Mouse (Mus musculus): ENCODE data around the gene Slx4ip.

Gene Slx4ip

DNA sequence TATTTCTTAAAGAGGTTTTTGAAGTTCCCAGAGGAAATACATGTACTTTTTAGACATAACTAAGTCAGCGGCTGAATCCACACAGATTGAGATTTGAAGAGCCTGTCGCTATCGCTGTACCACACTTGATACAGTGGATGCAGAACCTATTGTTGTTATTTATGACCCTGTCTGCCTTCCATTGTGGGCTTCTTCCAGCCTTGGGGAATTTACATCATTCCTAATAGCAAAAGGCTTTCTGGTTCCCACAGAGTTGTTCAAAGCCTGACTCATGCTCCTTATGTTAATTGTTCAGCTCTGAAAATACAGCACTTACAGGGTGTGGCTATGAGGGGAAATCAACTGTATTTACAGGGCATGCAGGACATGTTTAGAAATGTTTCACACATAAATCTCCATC is 173.5 kb downstream of the Slx4ip start:
- in situ Hi-C loops (cut with MboI, MseI), result no loop called here

DNA sequence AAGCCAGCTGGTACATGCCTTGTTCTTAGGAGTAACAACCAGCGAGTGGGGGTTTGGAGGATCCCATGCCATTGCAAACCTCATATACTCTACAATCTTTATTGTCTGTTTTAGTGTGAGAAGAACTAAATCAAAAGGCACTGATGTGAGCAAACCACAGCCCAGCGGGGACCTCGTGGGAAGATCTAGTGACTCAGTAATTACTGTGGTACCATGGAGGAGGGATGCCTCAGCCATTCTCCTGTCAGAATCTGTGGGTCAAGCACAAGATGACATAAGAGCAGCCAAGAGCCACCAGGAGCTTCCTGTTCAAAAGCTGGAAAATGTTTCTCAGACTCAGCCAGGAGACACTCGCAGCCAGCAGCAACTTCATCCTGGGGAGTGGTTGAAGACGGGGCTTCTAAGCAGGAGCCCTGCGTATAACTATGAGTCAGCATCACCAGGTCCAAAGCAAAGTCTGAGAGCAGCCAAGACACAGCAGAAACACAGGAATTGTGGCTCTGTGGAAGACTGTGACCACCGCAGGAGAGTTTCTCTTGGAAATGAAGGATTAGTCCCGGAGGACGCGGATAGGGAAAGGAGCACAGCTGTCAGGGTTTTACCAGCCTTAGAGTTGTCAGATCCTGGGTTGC is 176.6 kb downstream of the Slx4ip start:
- in situ Hi-C loops (cut with MboI, MseI), result no loop called here

DNA sequence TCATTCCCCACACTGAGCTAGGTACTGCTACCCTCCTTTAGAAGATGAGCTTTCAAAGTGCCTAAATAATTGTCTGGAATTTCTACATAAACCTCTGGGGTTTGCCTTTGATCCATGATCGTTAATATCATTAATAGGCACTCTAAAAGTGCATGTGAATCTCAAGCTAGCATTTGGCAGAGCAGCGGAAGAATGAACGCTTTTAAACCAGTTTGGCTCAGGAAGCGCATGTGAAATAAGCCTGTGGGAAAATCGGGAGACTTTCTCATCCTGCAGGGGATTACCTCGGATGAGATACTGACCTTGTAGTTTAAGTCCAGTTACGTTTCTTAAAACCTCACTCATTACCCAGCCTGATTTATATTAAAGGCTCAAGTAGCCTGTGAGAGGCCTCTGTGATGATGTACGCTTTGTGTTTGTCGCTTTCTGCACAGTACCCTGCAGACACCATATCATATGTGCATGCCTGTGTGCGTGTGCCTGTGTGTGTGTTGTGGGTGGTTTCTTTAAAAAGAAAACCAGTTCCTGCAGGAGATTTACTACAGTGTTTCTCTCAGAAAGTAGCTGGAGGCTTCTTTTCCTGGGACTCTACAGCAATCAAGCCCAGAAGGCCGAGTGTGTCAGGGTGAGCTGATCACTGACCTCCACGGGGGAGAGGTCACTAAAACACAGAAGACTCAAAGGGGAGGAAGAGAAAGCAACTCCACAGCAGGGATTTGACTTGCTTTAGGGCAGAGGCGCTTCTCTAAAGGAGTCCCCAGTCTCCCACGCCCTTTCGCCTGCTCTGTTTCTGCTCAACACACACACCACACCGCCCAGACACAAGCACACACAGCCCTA is 182.7 kb downstream of the Slx4ip start:
- in situ Hi-C loops (cut with MboI, MseI), result no loop called here

DNA sequence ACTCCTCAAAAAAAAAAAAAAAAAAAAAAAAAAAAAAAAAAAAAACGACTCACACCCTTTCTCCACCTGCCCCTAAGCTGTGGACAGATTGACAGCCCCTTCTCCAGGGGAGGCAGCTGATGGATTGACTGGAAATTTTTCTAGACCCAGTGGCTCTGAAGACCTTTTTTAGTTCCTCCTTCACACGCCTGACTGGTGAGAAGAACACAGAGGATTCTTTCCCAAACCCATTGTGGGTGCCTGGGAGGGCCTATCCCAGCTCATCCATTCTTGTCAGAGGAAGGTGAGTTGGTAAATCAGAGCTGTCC is 183.2 kb downstream of the Slx4ip start:
- in situ Hi-C loops (cut with MboI, MseI), result no loop called here

DNA sequence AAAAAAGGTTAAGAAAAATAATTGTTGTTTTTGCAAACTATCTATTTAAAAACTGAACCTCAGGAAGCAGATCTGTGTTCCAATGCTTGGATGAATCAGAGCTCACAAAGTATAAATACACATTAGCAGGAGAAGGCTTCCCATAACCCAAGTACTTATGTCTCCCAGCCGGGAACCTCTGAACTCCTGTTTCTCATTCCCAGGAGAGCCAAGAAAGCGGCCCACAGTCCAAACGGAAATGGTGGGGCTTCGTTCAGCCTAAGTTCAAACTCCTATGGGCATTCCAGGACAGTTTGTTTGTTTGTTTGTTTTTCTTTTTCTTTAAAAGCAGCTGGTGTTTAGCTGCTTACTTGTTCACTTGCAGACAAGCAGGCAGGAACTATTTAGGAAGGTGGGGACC is 187.8 kb downstream of the Slx4ip start:
- in situ Hi-C loops (cut with MboI, MseI), result no loop called here

DNA sequence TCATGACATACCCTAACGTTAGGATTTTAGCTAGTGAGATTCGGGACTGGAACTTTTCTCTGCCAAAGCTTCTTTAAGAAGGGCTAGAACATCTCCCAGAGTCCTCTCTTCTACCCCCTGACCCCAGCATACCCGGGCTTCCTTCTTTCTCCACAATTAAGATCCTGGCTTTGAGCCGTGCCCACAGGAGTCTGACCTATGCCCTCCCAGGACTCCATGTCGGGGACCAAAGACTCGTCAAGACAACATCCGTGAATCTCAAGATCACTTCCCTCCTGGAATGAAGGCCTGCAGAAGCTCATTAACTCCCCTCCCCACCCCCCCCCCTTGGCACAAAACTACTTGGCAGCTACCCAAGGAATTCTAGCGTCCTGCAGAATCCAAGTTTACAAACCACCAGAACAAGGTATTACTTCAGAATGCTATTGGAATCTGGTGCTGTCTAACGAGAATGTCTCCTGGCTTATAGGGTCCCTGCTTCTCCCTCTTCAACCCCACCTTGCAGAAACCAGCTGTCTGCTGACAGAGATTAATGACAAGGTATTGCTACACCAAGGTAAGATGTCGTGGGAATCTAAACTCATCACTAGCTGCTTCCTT is 188.8 kb downstream of the Slx4ip start:
- in situ Hi-C loops (cut with MboI, MseI), result no loop called here

DNA sequence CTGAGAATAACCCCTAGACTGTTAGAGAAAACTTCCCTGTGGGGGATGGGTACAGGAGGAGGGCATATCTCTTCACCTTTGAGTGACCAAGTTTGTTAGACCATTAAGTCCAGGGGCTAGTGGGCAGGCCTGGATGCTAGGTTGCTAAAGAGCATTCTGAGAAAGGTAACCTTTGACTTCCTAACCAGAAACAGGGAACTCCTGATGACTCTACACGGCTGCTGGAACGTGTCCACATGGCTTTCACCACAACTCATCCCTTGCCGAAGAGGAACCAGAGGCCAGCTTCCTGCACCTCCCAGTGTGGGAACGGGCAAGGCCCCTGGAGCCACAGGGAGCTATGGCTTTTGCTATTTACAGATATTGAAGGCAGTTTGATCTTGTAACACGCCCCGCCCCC is 189.4 kb downstream of the Slx4ip start:
- in situ Hi-C loops (cut with MboI, MseI), result no loop called here

DNA sequence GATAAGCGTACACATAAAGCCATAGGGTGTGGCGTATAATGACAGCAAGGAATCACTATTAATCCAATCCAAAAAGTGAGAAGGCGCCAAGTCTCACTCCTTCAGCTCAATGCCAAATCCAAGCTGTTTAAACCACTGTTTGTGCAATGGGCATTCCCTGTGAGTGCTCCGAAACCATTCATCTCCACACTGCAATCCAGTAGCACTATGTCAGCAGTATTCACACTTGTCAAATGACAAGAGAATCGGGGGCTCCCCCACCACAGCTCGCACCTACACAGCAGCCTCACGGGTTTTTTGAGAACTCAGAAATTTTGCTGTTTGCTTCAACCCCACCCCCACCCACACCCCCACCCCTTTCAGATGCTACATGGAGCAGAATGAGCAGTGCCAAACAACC is 190.0 kb downstream of the Slx4ip start:
- in situ Hi-C loops (cut with MboI, MseI), result no loop called here

DNA sequence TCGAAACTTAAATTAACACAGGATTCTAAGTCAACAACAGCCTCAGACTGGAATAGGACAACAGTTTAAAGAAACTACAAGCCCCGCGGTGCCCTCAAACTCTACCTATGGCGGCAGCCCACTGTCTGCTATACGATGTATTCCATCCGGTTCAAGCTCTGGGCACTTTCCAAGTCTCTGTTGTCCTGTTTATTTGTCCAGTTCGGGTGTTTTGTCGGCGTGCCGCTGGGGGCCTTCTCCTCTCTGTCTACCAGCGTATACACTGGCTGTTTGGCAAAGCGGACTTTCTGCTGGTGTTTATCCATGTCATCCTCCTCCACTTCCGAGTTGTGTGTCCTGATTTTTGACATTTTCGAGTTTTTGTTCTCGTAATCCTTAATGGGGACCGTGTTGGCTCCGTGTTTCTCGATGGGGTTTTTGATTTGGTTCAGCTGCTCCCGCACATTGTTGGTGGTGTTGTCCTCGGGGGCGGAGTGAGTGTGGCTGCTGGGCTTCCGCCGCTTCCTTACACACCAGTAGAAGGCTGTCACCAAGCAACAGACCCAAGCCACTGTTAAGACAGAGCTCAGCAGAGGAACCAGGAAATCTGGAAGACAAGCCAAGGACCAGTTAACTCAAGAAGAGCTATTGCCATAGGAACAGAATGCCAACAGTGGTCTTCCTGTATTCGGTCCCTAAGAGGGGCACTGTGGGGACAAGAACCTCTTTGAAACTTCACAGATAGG is 192.0 kb downstream of the Slx4ip start:
- in situ Hi-C loops (cut with MboI, MseI), result no loop called here

DNA sequence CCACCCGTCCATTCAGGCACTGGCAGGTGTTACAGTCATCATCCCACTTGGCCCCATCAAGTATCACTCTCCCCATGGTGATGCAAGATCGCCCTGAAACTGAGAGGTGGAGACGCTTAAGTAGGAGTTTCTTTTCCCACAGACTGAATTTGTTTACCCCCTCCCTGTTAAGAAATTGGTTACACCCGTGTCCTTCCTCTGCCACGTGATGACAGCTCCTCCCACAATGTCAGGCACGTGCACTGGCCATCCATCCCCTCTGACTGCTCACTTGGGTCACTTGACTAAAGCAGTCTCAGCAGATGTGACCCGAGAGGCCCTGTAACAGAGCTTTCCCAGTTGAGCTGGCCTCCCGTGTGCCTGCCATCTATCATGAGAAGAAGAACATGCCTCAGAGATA is 194.2 kb downstream of the Slx4ip start:
- in situ Hi-C loops (cut with MboI, MseI), result no loop called here

DNA sequence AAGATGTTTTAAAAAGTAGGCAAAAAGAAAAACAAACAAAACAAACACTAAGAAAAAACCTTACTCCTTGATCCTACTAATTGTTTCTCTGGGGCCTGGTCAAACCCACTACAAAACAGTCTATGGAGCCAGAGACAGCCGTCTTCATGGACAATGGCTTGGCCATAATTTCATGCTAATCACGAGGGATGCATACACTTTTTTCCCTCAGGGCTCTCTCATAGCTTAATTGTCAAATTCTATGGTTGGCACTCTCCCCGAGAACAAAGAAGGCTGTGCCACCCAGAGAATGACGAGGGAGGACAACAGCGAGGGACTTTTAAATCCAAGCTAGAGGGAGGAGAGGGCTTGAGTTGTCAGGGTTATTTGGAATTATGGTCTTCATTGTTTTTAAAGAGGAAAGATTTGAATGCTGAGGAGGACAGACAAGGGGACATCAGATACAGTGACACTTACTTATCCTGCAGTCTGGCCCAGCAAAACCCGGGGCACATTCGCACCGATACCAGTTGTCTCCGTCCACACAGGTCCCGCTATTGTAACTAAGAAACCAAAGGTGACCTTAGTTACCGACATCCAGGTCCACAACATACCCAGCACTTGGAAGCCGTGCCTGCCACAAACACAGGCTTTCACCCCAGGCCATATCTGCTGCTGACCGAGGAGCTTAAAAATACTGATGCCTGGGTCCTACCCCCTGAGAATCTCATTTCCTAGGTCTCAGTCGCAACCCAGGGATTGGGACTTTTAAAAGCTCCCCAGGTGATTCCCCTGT is 195.8 kb downstream of the Slx4ip start:
- in situ Hi-C loops (cut with MboI, MseI), result no loop called here

DNA sequence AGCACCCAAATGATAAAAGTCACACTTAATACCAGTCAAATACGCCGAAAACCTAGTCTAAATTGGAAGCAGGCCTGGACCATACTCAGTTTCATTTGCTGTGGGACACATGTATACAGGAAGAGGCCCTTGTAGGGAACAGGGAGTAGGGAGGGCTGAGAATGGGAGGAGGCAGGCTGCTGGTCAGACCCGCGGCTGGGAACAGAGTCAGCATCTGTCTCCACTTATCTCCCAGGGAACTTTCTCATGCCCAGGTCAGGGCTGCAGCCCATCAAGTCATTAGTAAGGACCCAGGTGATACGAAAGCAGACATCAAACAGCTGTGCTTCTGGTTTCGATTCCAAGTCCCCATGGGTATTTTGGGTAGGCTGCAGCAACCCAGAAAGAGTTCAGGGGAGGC is 196.7 kb downstream of the Slx4ip start:
- in situ Hi-C loops (cut with MboI, MseI), result no loop called here

DNA sequence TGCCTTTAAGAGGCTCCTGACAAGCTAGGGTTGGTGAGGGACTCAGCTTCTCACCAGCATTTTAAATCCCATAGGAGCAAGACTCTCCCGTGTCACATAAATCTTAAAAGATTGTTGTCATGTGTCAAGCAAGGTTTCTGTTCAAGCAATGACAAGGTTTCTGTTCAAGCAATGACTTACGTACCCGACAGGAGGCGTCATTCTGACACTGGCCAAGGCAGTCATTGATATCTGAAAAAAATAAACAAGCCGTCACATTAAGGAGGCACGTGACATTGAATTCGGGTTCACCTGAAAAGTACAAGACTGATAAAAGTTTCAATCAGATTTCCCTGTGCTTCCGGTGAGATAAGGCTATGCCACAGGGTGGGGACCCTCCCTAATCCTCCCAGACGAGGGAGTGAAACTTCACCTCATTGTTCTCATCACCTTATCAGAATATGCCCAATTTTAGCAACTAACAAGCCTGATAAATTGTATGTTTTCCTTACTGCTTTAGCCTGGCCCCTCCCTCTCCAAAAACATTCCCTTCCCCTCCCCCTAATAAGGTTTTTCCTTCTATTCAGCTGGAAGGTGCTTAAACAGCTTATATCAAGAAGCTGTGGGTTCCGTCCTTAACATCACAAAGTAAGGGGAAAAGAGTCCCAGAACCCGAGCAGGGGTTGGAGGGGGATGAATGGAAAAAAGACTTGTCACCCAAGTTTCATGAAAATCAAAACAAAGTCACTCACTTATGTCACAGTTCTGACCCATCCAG is 200.9 kb downstream of the Slx4ip start:
- in situ Hi-C loops (cut with MboI, MseI), result no loop called here

DNA sequence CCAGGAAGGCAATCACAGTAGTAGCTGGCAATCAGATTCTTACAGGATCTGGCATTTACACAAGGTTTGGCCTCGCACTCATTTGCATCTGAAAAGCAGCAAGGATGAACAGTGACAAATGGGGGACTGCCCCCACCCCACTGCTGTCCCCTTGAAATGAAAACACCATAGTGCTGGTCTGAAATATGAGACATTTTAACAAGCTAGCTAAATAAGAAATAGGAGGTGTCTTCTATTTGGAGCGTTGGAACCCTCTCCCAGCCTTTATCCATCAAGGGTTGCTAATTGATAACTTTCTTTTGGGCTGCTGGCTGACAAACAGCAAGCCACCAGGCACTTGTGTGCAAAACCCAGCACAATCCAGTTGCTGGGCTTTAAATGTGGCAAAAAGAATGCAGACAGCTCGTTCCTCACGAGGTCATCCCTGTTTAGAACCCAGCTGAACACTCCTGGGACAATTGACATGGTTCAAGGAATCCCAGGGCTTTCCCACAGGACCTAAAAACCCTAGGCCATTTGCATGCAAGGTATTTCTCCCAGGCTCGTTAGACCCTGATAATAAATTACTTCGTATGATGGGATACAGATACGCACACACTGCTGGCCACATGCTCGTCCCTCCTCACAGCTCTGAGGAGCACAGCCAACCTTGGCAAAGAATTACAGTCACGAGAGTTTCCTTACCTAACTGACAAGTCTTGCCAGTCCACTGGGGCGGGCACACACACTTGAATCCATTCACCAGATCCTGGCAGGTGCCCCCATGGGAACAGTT is 201.7 kb downstream of the Slx4ip start:
- in situ Hi-C loops (cut with MboI, MseI), result no loop called here

DNA sequence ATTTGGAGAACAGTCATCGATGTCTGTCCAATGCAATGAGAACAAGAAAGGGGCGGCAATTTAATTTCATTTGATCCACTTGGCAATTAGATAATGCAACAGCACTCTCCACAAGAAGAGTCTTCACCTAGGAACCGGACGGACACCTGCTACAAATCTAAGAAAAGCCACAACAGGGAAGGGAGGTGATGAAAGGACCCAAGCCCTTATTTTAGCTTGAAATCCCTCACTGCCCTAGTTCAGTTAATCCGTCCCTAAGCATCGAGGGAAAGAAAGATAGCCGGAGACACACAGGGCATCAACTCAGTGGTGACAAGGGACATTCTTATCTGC is 202.2 kb downstream of the Slx4ip start:
- in situ Hi-C loops (cut with MboI, MseI), result no loop called here

DNA sequence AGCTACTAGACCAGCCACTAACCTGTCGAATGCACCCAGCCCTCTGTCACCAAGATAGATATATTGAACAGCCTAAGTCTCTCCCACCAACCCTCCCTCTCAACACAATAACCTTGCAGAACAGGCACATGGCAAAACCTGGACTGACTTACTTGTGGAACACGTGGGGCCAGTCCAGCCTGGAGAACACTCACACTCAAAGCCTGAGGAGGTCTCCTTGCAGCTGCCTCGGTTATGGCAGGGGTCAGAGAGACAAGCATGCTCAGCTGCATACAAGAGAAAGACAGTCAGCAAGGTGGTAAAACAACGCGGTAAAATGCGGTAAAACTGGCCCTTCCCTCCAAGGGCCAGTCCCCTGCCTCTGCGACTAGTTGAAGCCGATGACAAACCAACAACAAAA is 203.3 kb downstream of the Slx4ip start:
- in situ Hi-C loops (cut with MboI, MseI), result no loop called here

DNA sequence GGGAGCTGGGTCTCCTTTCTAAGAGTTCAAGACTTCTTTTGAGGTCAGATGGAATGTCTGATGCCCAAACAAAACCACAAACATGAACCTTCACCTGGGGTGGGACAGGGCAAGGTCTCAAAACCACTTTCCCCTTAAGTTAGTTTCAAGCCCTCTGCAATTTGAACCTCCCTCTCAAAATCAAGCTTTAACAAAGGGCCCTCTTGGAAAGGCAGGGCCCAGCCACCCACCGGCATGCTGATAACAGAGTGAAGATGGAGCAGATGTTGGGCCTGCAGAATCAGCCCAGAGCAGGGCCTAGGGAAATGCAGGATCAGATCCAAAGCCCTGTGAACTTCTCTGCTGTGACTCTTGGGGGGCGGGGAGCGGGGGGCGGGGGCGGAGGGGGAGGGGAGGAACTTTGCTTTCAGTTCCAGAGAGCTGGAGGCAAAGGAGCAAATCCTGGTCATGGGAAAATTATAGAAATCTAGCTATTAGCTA is 206.0 kb downstream of the Slx4ip start:
- in situ Hi-C loops (cut with MboI, MseI), result no loop called here

DNA sequence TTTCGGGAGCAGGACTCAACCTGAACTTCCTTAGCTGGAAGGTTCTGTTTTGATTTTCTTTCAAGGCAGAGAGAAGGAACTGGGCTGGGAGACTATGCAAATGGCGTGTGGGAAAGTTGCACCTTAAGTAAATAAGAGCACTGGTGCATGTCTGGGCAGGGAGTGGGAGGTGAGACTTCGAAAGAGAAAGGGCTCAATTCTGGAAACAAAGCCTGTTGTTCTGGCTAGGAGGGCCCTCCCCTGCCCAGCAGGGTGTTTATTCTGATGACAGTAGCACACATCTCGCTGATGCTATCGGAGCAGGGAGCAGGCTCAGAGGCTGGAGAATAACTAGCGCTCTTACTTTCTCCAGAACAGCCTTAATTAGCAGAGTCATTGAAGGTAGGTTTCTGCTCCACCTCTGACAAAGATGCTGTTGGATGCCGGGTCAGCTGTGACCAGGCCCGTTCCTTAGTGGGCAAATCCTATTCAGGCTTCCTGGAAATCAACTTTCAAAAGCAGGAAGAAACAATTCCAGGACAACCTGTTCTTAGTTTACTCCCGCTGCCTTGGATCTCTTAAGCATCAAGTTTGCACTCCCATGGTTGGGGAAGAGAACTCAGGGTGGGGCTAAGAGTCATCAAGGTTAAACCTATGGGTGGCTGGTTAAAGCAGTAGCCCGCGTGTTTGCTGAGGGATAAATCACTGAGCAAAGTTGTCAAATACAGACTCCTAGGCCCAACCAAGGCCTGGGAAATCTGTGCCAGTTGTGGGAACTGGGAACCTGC is 207.4 kb downstream of the Slx4ip start:
- in situ Hi-C loops (cut with MboI, MseI), result no loop called here

DNA sequence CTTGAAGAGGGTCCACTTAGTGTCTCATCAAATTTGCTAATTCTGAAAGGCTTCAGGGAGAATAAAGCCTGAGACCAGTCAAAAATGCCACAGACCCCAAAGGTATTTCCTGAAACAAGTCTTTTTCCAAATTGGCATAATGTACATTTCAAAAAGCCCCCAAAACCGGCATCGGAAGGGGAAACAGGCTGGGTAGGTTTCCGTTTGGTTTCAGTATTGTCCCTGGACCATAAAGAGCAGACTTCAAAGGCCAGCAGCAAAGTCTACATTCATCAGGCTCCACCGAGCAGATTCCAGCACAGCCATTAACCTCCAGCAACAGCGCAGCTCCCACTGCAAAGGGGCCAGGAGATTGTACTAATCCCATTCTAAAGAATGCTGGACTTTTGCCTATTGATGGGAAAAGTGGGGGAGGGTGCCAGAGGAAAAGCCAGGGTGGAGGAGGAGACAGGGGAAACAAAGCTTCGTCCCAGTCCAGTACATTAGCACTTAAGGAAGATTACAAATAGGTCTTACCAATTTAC is 208.3 kb downstream of the Slx4ip start:
- in situ Hi-C loops (cut with MboI, MseI), result no loop called here
